Mouse (Mus musculus): ENCODE data around the gene Kctd15.

DNA sequence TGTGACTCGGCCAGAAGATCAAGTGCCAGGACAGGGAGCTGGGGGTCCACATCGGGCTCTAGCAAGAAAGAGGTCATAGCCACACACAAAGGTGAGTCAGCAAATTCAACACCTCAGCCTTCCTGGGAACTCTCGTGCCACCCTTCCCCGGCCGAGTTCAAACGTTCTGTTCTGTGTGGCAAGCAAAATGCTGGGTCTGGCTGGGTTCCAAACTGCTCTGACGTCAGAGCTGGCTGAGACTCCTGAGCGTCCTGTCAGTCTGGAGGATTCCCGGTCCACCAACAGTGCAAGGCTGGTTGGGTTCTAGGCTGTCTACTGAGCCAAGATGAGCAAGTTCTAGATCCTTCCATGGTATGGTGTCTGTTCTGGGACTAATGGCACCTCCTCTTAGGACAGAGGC is 9.5 kb downstream of the Kctd15 start:
- TF ChIP-seq EP300 (IDR thresholded peaks at IDR 0.05; ENCODE audit: low read depth): no peak
- no peak for TF ChIP-seq CTCF (IDR thresholded peaks at IDR 0.05; ENCODE audit: low read depth)
